Mouse (Mus musculus): ENCODE results near the gene Myo19.

- TF ChIP-seq EP300 (IDR thresholded peaks at IDR 0.05; ENCODE audit: low read depth): no peak
- TF ChIP-seq CTCF (IDR thresholded peaks at IDR 0.05; ENCODE audit: low read depth): no peak
These were observed 5.3 kb downstream of the Myo19 start for GRCm38 (mm10) chr11:84885238-84885637.
